Mouse (Mus musculus) forebrain, embryonic 11.5 days (tissue): Measurements from ENCODE around the gene Gm4881. TPM values are rescaled to one million over a fixed set of nuclear protein-coding genes. Genes with fewer than 3 reads are reported as not detected.

Source experiments
- ATAC-seq: fragments of 200-750 bp; cut with Nextera tagmentation; replicated peaks from 2 replicates; pipeline ENCODE4 v1.8.0; 2017; ENCODE audit warnings: moderate TSS enrichment; ENCODE audit not compliant: low FRiP score
- DNase-seq: peaks from one replicate; pipeline ENCODE4 v3.0.0-alpha.2; 2017; ENCODE audit warnings: low spot score
- H3K27ac ChIP-seq: fragments of 300-500 bp; sonication (generic); 2 replicates; pipeline ENCODE4 v1.5.1; 2014; ENCODE audit warnings: low read depth, low read length
- H3K27me3 ChIP-seq: fragments of 300-500 bp; sonication (generic); 2 replicates; pipeline ENCODE4 v1.6.1; 2014; ENCODE audit warnings: mild to moderate bottlenecking, low read length, mixed read lengths; ENCODE audit not compliant: control insufficient read depth, insufficient read depth
- H3K36me3 ChIP-seq: fragments of 300-500 bp; sonication (generic); 2 replicates; pipeline ENCODE4 v1.6.1; 2014; ENCODE audit warnings: mild to moderate bottlenecking, low read length, moderate library complexity, mixed read lengths; ENCODE audit not compliant: control insufficient read depth, insufficient read depth
- H3K4me1 ChIP-seq: fragments of 300-500 bp; sonication (generic); replicated peaks from 2 replicates; pipeline ENCODE4 v1.6.1; 2014; ENCODE audit warnings: low read length, mixed read lengths; ENCODE audit not compliant: control insufficient read depth, insufficient read depth
- H3K4me2 ChIP-seq: fragments of 300-500 bp; sonication (generic); 2 replicates; pipeline ENCODE4 v1.6.1; 2014; ENCODE audit warnings: low read depth, mild to moderate bottlenecking, low read length, moderate library complexity, mixed read lengths; ENCODE audit not compliant: severe bottlenecking
- H3K4me3 ChIP-seq: fragments of 300-500 bp; sonication (generic); 2 replicates; pipeline ENCODE4 v1.5.1; 2014; ENCODE audit warnings: low read depth, low read length
- H3K9ac ChIP-seq: fragments of 300-500 bp; sonication (generic); 2 replicates; pipeline ENCODE4 v1.6.1; 2014; ENCODE audit warnings: low read length
- H3K9me3 ChIP-seq: fragments of 300-500 bp; sonication (generic); 2 replicates; pipeline ENCODE4 v1.6.1; 2016; ENCODE audit warnings: low read length, mixed read lengths; ENCODE audit not compliant: control insufficient read depth
- WGBS: fragments of 180-500 bp; shearing (Covaris S2); extraction: QIAGEN DNeasy Blood & Tissue Kit; methylation state at CpG from one replicate; pipeline ENCODE4 v1.1.7; 2014; 5-methylcytosine and 5-hydroxymethylcytosine counted together
- polyA plus RNA-seq: library from polyadenylated mRNA; unstranded; fragments of >200 nt; fragmentation: Nextera tagmentation; extraction: Ambion mirVana; gene quantifications from 2 replicates; pipeline ENCODE4 v1.2.1, GENCODE M21; 2014

The Gm4881 gene
- polyA plus RNA-seq, 1 experiment from 2014 or later, result 0.55 TPM

DNA sequence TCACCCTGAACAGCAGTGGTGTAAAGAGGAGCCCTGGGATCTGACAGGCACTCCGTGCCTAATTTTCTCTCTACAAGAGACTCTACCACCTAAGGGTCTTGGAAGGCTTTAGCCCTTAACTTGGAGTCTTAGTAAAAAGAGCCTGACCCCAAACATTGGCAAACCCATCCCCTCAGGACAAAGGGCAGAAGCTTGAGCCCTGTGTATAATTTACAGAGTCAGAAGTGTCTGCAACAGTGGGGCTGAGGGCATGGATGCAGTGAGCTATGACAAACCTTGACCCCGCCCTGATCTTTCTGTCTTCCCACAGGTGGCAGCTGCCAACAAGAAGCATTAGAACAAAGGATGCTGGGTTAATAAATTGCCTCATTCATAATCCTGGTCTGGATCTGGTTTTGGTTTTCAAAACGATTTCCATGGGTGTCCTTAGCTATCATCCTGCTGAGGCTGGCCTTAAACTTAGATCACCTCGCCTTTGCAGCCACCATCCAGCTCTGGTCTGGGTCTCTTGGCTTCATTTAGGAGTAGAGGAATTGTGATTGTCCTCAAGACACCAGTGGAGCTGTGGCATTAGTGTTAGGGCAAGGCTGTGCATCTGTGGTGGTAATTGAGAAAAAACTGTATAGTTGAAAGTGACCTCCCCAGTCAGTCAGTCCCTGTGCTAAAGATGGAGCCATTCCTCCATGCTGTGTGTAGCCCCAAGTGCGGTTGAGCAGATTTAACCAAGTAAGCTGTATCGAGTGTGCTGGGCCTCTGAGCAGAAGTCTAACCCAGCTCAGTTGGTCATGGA lies 54.7 kb downstream of the Gm4881 start:
- Histone ChIP-seq H3K9me3 (no peaks in the 10 kb centered on the region), H3K27ac (no peak overlapping the region), H3K4me3 (no peak overlapping the region), H3K27me3 (no peaks in the 10 kb centered on the region), H3K9ac (no peak overlapping the region), H3K36me3 (peaks cover 18% of the 10 kb centered on the region; the same call in 1 of the 2 replicates), H3K4me1 (peaks cover 14% of the 10 kb centered on the region), H3K4me2 (no peak overlapping the region)
- ATAC-seq (peak; percentile 6; the same call in 1 of the 2 replicates), DNase-seq (no peak)
- WGBS, result 84% methylated on average over 6 of the region's 6 CpGs

DNA sequence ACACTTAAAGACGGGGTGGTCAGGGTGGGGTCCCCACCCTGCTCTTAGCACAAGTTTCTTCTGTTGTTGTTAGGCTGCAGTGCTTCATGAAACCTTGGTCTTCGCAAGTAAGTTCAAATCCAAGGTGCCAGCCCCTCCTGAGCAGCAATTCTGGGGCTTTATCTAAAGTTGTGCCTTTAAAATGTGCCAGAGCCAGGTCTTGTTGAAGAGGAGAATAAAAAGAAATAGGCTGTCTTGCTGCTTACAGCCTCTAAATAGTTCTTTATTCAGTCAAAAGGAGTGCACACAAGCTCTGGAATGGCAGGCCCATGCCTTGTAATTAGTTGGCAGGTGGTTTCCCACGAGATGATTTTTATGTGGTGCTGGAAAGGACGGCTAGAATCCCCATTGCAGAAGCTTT lies 57.2 kb downstream of the Gm4881 start:
- ATAC-seq (no peak), DNase-seq (no peak)
- H3K4me3 ChIP-seq, result no peak overlapping the region
- no peaks in the 10 kb centered on the region for H3K9me3 ChIP-seq
- H3K9ac ChIP-seq, result peak overlapping the region; percentile 100
- H3K36me3 ChIP-seq, result peaks cover 18% of the 10 kb centered on the region; the same call in 1 of the 2 replicates
- WGBS, result 77% methylated on average over 4 of the region's 4 CpGs
- H3K27me3 ChIP-seq, result no peaks in the 10 kb centered on the region
- H3K4me2 ChIP-seq, result no peak overlapping the region
- H3K4me1 ChIP-seq, result peaks cover 14% of the 10 kb centered on the region
- H3K27ac ChIP-seq, result no peak overlapping the region

DNA sequence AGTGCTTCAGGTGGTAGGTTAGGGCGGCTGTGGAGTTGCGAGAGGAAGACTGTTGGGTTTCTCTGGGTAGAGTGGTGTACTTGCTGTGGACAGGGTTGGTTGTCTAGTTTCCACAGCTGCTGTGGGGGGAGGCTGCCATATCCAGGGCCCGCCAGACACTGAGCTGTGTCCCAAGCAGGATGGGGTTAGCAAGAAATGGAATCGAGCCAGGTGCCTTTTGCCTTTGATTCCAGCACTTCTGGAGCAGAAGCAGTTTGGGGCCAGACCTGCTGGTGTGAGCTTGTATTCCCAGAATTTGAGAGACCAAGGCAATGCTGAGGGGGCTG lies 58.0 kb downstream of the Gm4881 start:
- 79% methylated on average over 4 of the region's 4 CpGs for WGBS
- H3K4me2 ChIP-seq, result peak overlapping the region; percentile 60
- DNase-seq (no peak), ATAC-seq (no peak)
- H3K9me3 ChIP-seq, result no peaks in the 10 kb centered on the region
- H3K9ac ChIP-seq, result peak overlapping the region; percentile 100
- H3K36me3 ChIP-seq, result peaks cover 18% of the 10 kb centered on the region; the same call in 1 of the 2 replicates
- H3K27ac ChIP-seq, result no peak overlapping the region
- no peaks in the 10 kb centered on the region for H3K27me3 ChIP-seq
- H3K4me1 ChIP-seq, result peaks cover 14% of the 10 kb centered on the region
- peak overlapping the region; percentile 98 for H3K4me3 ChIP-seq

DNA sequence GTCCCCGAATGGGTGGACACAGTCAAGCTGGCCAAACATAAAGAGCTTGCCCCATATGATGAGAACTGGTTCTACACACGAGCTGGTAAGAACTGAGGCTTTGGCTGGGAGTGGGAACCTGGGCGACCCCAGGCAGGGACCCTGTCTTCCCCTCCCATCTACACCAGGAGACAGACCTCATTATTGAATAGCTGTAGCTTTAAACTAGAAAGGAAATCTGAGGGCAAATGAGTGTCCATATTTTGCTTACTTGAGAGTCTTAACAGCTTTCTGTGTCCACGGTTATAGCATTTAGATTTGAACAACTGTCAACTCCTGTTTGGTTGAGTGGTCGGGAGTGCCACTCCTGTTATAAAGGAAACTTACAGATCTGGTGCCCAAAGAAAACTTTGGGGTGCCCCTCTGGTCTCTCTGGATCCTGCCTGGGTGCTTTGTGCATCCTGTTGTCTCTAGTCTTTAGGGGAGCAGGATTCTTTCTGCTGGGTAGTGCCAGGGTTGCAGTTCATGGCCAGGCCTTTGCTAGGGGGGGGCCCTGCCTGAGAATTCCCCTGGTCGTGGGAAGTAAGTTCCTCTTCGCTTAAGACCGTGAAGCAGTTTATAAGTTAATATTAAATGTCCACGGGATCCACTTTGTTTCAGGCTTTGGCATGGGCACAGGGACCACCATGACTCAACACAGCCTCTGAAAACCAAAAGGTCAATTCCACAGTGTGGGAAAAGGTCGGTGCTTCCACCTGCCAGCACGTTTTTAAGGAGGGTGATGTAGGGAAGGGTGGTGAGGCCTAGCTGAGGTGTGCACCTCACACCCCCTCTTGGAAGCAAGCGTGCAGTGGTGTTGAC lies 58.6 kb downstream of the Gm4881 start:
- ATAC-seq (no peak), DNase-seq (no peak)
- H3K9ac ChIP-seq, result peak overlapping the region; percentile 100
- H3K9me3 ChIP-seq, result no peaks in the 10 kb centered on the region
- H3K27me3 ChIP-seq, result no peaks in the 10 kb centered on the region
- peak overlapping the region; percentile 60 for H3K4me2 ChIP-seq
- H3K27ac ChIP-seq, result no peak overlapping the region
- peaks cover 18% of the 10 kb centered on the region; the same call in 1 of the 2 replicates for H3K36me3 ChIP-seq
- H3K4me3 ChIP-seq, result peak overlapping the region; percentile 98
- 49% methylated on average over 12 of the region's 12 CpGs for WGBS
- peaks cover 14% of the 10 kb centered on the region for H3K4me1 ChIP-seq

DNA sequence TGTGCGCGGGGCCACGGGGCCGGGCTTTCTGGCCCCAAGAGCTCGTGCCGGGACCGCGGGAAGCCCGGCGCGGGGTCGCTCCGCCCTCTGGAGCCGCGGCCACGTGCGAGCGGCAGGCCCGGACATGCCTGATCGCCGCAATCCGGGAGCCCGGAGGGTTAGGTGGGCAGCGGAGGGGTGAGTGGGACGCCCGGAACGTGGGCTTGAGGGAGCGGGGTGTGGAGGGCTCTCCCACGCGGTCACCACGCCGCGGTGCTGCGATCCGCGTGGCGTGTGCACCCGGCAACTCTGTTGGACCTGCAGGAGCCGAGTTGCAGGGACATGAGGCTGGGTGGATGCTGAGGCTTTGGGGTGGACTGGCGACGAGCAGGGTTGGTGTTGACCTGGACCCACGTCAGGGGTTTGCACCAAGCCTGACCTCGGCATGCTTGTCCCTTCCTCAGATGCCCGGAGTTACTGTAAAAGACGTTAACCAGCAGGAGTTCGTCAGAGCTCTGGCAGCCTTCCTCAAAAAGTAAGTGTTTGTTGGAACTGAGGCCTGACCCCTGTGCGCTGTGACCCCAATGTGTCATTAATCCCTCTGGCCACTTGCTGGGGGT lies 59.5 kb downstream of the Gm4881 start:
- no peaks in the 10 kb centered on the region for H3K9me3 ChIP-seq
- peak overlapping the region; percentile 82 for H3K27ac ChIP-seq
- H3K36me3 ChIP-seq, result peaks cover 15% of the 10 kb centered on the region; the same call in 1 of the 2 replicates
- peaks cover 14% of the 10 kb centered on the region for H3K4me1 ChIP-seq
- no peaks in the 10 kb centered on the region for H3K27me3 ChIP-seq
- H3K9ac ChIP-seq, result peak overlapping the region; percentile 100
- WGBS, result under 1% methylated on average over 47 of the region's 47 CpGs
- peak overlapping the region; percentile 60 for H3K4me2 ChIP-seq
- ATAC-seq (peak; percentile 16), DNase-seq (no peak)
- H3K4me3 ChIP-seq, result peak overlapping the region; percentile 98

DNA sequence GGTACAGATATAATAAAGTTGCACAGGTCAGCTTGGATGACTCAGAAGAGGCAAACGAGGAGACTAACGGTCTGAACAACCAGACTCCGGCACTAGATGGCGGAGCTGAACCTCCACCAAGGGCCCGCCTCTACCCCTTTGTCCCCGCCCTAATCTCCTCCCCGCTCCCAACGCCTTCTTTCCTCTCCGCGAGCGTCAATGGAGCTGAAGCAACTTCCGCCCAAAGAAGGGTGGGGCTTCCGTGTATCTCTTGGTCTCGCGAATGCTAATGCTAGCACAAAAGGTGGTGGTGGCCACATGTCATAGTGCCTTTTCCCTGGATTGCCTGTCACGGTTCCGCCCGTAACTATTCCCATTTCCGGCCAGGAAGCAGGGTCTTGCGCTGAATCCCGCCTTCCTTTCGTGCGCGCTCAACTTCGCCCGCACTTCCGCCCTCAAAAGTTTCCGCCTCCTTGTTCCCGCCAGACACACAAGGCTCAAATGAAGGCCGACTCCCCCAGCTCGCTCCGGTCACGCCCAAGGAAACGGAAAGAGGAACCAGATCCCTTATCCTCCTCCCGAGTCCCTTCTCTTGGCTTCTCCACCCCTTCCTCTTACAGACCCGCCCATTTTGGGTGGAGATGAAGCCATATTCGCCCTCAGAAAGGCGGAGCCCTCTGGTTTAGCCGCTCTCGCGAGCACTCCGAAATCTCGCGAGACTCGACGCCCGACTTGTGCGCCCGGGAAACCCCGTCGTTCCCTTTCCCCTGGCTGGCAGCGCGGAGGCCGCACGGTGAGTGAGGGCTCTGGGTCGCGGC lies 60.2 kb downstream of the Gm4881 start, which contains the start of gene Rps19:
TSS of gene Rps19 (plus strand) at position 476 of the 797 bp plus-strand sequence.
- peaks cover 9% of the 10 kb centered on the region; the same call in 1 of the 2 replicates for H3K36me3 ChIP-seq
- peak; percentile 92 for ATAC-seq
- H3K4me1 ChIP-seq, result peaks cover 14% of the 10 kb centered on the region
- H3K9ac ChIP-seq, result peak within 1 kb of the TSS; percentile 100
- under 1% methylated on average over 56 of the region's 57 CpGs for WGBS
- no peaks in the 10 kb centered on the region for H3K9me3 ChIP-seq
- H3K4me3 ChIP-seq, result peak within 1 kb of the TSS; percentile 98
- peak; percentile 98 for DNase-seq
- H3K4me2 ChIP-seq, result peak within 1 kb of the TSS; percentile 60
- peak within 1 kb of the TSS; percentile 82 for H3K27ac ChIP-seq
- no peaks in the 10 kb centered on the region for H3K27me3 ChIP-seq

DNA sequence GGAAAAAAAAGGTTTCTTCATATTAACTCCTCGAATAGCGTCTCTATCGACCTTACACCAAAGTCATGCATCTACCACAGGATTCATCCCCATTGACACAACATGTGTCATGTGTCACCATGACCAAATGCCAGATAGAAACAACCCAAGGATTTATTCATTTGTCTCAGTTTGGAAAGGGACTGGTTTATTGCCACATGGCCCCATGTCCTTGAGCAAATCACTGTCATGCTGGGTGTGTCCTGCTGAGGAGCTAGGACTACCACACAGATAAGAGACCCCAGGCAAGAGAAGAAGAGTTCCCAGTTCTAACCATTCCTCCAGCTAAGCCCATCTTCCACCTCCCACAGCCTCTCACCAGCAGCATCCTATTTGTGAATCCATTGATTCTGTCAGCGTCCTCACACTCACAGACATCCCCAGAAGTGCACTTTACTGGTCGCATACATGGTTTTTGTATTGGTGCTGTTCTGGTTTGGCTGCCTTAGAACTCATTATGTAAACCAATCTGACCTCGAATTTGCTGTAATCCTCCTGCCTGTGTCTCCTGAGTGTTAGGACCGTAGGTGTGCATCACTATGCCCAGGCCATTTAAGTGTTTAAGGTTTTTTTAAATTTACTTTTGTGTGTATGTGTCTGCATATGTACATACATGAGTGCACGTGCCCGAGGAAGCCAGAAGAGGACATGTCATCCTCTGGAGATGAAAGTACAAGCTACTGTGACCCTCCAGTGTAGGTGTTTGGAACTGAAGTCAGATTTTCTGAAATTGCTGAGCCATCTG lies 61.7 kb downstream of the Gm4881 start:
- Histone ChIP-seq H3K4me2 (no peak overlapping the region), H3K9ac (no peak overlapping the region), H3K4me1 (peaks cover 14% of the 10 kb centered on the region), H3K4me3 (no peak overlapping the region), H3K27me3 (no peaks in the 10 kb centered on the region), H3K27ac (no peak overlapping the region), H3K36me3 (peaks cover 5% of the 10 kb centered on the region; the same call in 1 of the 2 replicates), H3K9me3 (no peaks in the 10 kb centered on the region)
- 93% methylated on average over 9 of the region's 9 CpGs for whole genome bisulfite sequencing
- DNase-seq (peak; percentile 33), ATAC-seq (no peak)
